Mouse (Mus musculus): ENCODE results near the gene Calr.

Gene Calr

GRCm38 (mm10) chr8:84798446-84799135 lies 48.1 kb downstream of the Calr start:
- in situ Hi-C loops (cut with MboI; ENCODE audit: unreplicated experiment in 2 of 2): loop anchor here in 1 of 2 experiments (5.0 kb wide), 1 partner anchor 81 kb away; no protein-coding TSS in a partner anchor

GRCm38 (mm10) chr8:84797971-84798370 lies 48.8 kb downstream of the Calr start:
- in situ Hi-C loops (cut with MboI; ENCODE audit: unreplicated experiment in 2 of 2): loop anchor here in 1 of 2 experiments (5.0 kb wide), 1 partner anchor 81 kb away; no protein-coding TSS in a partner anchor

GRCm38 (mm10) chr8:84797256-84797797 lies 49.4 kb downstream of the Calr start:
- in situ Hi-C loops (cut with MboI; ENCODE audit: unreplicated experiment in 2 of 2): loop anchor here in 1 of 2 experiments (5.0 kb wide), 1 partner anchor 80 kb away; no protein-coding TSS in a partner anchor

- in situ Hi-C loops (cut with MboI; ENCODE audit: unreplicated experiment in 2 of 2): loop anchor here in 1 of 2 experiments (5.0 kb wide), 1 partner anchor 42 kb away; no protein-coding TSS in a partner anchor
Measured at GRCm38 (mm10) chr8:84794486-84794885, 52.2 kb downstream of the Calr start.

GRCm38 (mm10) chr8:84793791-84794485 lies 52.8 kb downstream of the Calr start:
- in situ Hi-C loops (cut with MboI; ENCODE audit: unreplicated experiment in 2 of 2): loop anchor here in 1 of 2 experiments (5.0 kb wide), 1 partner anchor 42 kb away; no protein-coding TSS in a partner anchor

- in situ Hi-C loops (cut with MboI; ENCODE audit: unreplicated experiment in 2 of 2): loop anchor here in 1 of 2 experiments (5.0 kb wide), 1 partner anchor 41 kb away; no protein-coding TSS in a partner anchor
Measured at GRCm38 (mm10) chr8:84793134-84793533, 53.6 kb downstream of the Calr start.

- in situ Hi-C loops (cut with MboI; ENCODE audit: unreplicated experiment in 2 of 2): loop anchor here in 1 of 2 experiments (5.0 kb wide), 1 partner anchor 40 kb away; no protein-coding TSS in a partner anchor
Measured at GRCm38 (mm10) chr8:84792429-84792947, 54.2 kb downstream of the Calr start.
